Mouse (Mus musculus) heart, postnatal 0 days (tissue): ENCODE data around the gene Pde3a. TPM values are rescaled to one million over a fixed set of nuclear protein-coding genes. Genes with fewer than 3 reads are reported as not detected.
A peak's percentile ranks its signal among the peaks of the same experiment; 100 is the strongest.

Experiments
- ATAC-seq: fragments of 200-750 bp; cut with Nextera tagmentation; 2 replicates; pipeline ENCODE4 v1.8.0; 2017; ENCODE audit warnings: low read depth, moderate number of reproducible peaks, moderate library complexity; ENCODE audit not compliant: insufficient read depth
- DNase-seq: peaks from one replicate; pipeline ENCODE4 v3.0.0-alpha.2; 2016; ENCODE audit warnings: low spot score
- H3K27ac ChIP-seq: fragments of 300-500 bp; sonication (generic); 2 replicates; pipeline ENCODE4 v1.5.1; 2014; ENCODE audit warnings: low read depth, mild to moderate bottlenecking
- H3K27me3 ChIP-seq: fragments of 300-500 bp; sonication (generic); 2 replicates; pipeline ENCODE4 v1.6.1; 2014; ENCODE audit warnings: low read length, mixed read lengths; ENCODE audit not compliant: control insufficient read depth, insufficient read depth
- H3K36me3 ChIP-seq: fragments of 300-500 bp; sonication (generic); replicated peaks from 2 replicates; pipeline ENCODE4 v1.6.1; 2014; ENCODE audit warnings: low read length, mixed read lengths; ENCODE audit not compliant: control insufficient read depth, insufficient read depth
- H3K4me1 ChIP-seq: fragments of 300-500 bp; sonication (generic); 2 replicates; pipeline ENCODE4 v1.6.1; 2014; ENCODE audit warnings: antibody characterized with exemption; ENCODE audit not compliant: control insufficient read depth, insufficient read depth
- H3K4me2 ChIP-seq: fragments of 300-500 bp; sonication (generic); 2 replicates; pipeline ENCODE4 v1.6.1; 2014; ENCODE audit warnings: low read depth, mild to moderate bottlenecking, low read length, moderate library complexity
- H3K4me3 ChIP-seq: fragments of 300-500 bp; sonication (generic); 2 replicates; pipeline ENCODE4 v1.5.1; 2014; ENCODE audit warnings: low read depth, low read length
- H3K9ac ChIP-seq: fragments of 300-500 bp; sonication (generic); replicated peaks from 2 replicates; pipeline ENCODE4 v1.6.1; 2014; ENCODE audit warnings: low read depth, low read length, mixed read lengths
- H3K9me3 ChIP-seq: fragments of 300-500 bp; sonication (generic); replicated peaks from 2 replicates; pipeline ENCODE4 v1.6.1; 2016; ENCODE audit warnings: low read length; ENCODE audit not compliant: control insufficient read depth
- CTCF ChIP-seq: IDR thresholded peaks from 2 replicates; pipeline ENCODE4 v1.5.1; 2016; ENCODE audit warnings: antibody characterized with exemption, control low read depth, low read depth
- EP300 ChIP-seq: IDR thresholded peaks from 2 replicates; pipeline ENCODE4 v1.6.1; 2016; ENCODE audit warnings: antibody characterized with exemption, low read depth
- WGBS: fragments of 180-500 bp; shearing (Covaris S2); extraction: QIAGEN DNeasy Blood & Tissue Kit; methylation state at CpG from one replicate; pipeline ENCODE4 v1.1.7; 2014; 5-methylcytosine and 5-hydroxymethylcytosine counted together
- polyA plus RNA-seq: library from polyadenylated mRNA; unstranded; fragments of >200 nt; fragmentation: Nextera tagmentation; extraction: Ambion mirVana; gene quantifications from 2 replicates; pipeline ENCODE4 v1.2.1, GENCODE M21; 2015
- total RNA-seq: library from RNA; depleted of rRNA; stranded (reverse); fragments of >200 nt; gene quantifications from 2 replicates; pipeline ENCODE4 v1.2.3, GENCODE M21; 2014; ENCODE audit warnings: low replicate concordance

The Pde3a gene
- total and polyA plus RNA-seq, 2 experiments from 2014 or later: 8.2 to 42.0 TPM

- Histone ChIP-seq H3K4me2 (no peak overlapping the region), H3K4me3 (no peak overlapping the region), H3K9ac (no peak overlapping the region), H3K27me3 (no peaks in the 10 kb centered on the region), H3K9me3 (no peaks in the 10 kb centered on the region), H3K4me1 (no peaks in the 10 kb centered on the region), H3K27ac (no peak overlapping the region), H3K36me3 (no peaks in the 10 kb centered on the region)
- 72% methylated on average over 7 of the region's 7 CpGs for WGBS
- DNase-seq (no peak), ATAC-seq (no peak)
- TF ChIP-seq CTCF: no peak
- TF ChIP-seq EP300: no peak
These were observed 155.6 kb downstream of the Pde3a start for GRCm38 (mm10) chr6:141404649-141405048.

- H3K4me1 ChIP-seq: no peaks in the 10 kb centered on the region
These were observed 156.4 kb downstream of the Pde3a start for GRCm38 (mm10) chr6:141405496-141405895.

GRCm38 (mm10) chr6:141408758-141409157 is 159.7 kb downstream of the Pde3a start:
- Histone ChIP-seq H3K4me3 (no peak overlapping the region), H3K4me2 (no peak overlapping the region), H3K27ac (0 out of 2 replicates have a peak overlapping the region, but pooled peaks have one; percentile 5), H3K27me3 (no peaks in the 10 kb centered on the region), H3K9me3 (no peaks in the 10 kb centered on the region), H3K9ac (no peak overlapping the region), H3K4me1 (no peaks in the 10 kb centered on the region), H3K36me3 (no peaks in the 10 kb centered on the region)
- no peak for TF ChIP-seq EP300
- no peak for TF ChIP-seq CTCF
- ATAC-seq (no peak), DNase-seq (peak; percentile 48)
- WGBS: 68% methylated on average over 4 of the region's 4 CpGs

More at GRCm38 (mm10) chr6:141405496-141405895, 156.4 kb downstream of the Pde3a start:
- Histone ChIP-seq H3K36me3 (no peaks in the 10 kb centered on the region), H3K27ac (no peak overlapping the region), H3K4me2 (no peak overlapping the region), H3K27me3 (no peaks in the 10 kb centered on the region), H3K9ac (no peak overlapping the region), H3K9me3 (no peaks in the 10 kb centered on the region), H3K4me3 (no peak overlapping the region)
- ATAC-seq: no peak
- TF ChIP-seq EP300: no peak
- TF ChIP-seq CTCF: no peak
- DNase-seq: no peak
- 70% methylated on average over 5 of the region's 5 CpGs for WGBS

- no peaks in the 10 kb centered on the region for H3K4me1 ChIP-seq
These were observed 161.8 kb downstream of the Pde3a start for GRCm38 (mm10) chr6:141410836-141411235.

GRCm38 (mm10) chr6:141425114-141425513 is 176.0 kb downstream of the Pde3a start:
- Histone ChIP-seq H3K9ac (no peak overlapping the region), H3K9me3 (no peaks in the 10 kb centered on the region), H3K4me2 (no peak overlapping the region), H3K4me1 (peaks cover 10% of the 10 kb centered on the region), H3K27me3 (no peaks in the 10 kb centered on the region), H3K36me3 (no peaks in the 10 kb centered on the region), H3K27ac (0 out of 2 replicates have a peak overlapping the region, but pooled peaks have one; percentile 13), H3K4me3 (no peak overlapping the region)
- no peak for DNase-seq
- no peak for ATAC-seq
- 50% methylated on average over 6 of the region's 6 CpGs for WGBS
- TF ChIP-seq CTCF (no peak), EP300 (no peak)

More at GRCm38 (mm10) chr6:141410836-141411235, 161.8 kb downstream of the Pde3a start:
- Histone ChIP-seq H3K9ac (no peak overlapping the region), H3K4me2 (no peak overlapping the region), H3K4me3 (no peak overlapping the region), H3K9me3 (no peaks in the 10 kb centered on the region), H3K36me3 (no peaks in the 10 kb centered on the region), H3K27ac (no peak overlapping the region), H3K27me3 (no peaks in the 10 kb centered on the region)
- WGBS: 80% methylated on average over 5 of the region's 5 CpGs
- DNase-seq (no peak), ATAC-seq (no peak)
- no peak for TF ChIP-seq CTCF
- TF ChIP-seq EP300: no peak

GRCm38 (mm10) chr6:141428587-141428986 is 179.5 kb downstream of the Pde3a start:
- ATAC-seq (no peak), DNase-seq (no peak)
- no peak overlapping the region for H3K9ac ChIP-seq
- no peak overlapping the region for H3K27ac ChIP-seq
- H3K4me2 ChIP-seq: no peak overlapping the region
- H3K4me1 ChIP-seq: peaks cover 10% of the 10 kb centered on the region
- H3K27me3 ChIP-seq: no peaks in the 10 kb centered on the region
- TF ChIP-seq EP300 (no peak), CTCF (no peak)
- H3K36me3 ChIP-seq: no peaks in the 10 kb centered on the region
- 84% methylated on average over 4 of the region's 4 CpGs for WGBS
- H3K4me3 ChIP-seq: no peak overlapping the region
- H3K9me3 ChIP-seq: no peaks in the 10 kb centered on the region
